Mouse (Mus musculus) T-cell, adult 2 months (primary cell): ENCODE results near the gene Slc22a17.

Experiments used
- DNase-seq: peaks from one replicate; pipeline ENCODE4 v3.0.0; 2022; ENCODE audit warnings: low spot score

Gene Slc22a17

GRCm38 (mm10) chr14:54938431-54939219 is 25.7 kb upstream of the Slc22a17 start:
- no peak for DNase-seq

DNA sequence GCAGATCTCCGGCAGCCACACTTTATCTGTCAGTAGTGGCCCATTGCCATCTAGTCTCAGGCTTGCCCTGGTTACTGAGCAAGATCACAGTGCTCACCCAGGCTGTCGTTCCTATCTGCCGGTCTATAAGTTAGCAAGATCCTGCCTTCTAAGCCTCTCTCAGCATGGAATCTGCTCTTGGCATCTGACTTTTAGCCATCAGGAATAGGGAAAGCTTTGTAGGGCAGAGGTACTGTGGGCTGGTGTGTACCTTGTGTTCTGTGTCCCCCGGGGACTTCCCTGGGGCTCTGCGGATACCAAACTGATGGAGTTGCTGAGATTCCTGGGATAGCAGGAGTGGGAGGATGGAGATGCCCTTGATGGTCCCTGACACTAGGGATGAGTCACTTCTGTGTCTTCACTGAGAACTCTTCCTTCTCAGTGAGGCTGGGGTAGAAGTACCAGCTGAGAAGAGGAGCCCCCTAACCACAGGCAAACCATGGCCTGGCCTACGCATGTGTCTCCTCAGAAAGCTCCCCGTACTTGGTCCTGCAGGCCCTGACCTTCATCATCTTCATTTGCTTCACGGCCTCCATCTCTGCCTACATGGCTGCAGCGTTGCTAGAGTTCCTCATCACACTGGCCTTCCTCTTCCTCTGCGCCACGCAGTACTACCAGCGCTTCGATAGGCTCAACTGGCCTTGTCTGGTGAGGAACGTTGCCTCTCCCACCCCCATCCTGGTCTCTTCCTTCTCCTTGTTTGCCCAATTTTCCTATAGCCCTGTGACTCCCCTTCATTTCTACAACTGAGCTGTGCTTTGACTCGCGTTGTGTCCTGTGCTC is 24.6 kb upstream of the Slc22a17 start:
- no peak for DNase-seq

- no peak for DNase-seq
Observed at GRCm38 (mm10) chr14:54936831-54937160, 23.9 kb upstream of the Slc22a17 start.

DNA sequence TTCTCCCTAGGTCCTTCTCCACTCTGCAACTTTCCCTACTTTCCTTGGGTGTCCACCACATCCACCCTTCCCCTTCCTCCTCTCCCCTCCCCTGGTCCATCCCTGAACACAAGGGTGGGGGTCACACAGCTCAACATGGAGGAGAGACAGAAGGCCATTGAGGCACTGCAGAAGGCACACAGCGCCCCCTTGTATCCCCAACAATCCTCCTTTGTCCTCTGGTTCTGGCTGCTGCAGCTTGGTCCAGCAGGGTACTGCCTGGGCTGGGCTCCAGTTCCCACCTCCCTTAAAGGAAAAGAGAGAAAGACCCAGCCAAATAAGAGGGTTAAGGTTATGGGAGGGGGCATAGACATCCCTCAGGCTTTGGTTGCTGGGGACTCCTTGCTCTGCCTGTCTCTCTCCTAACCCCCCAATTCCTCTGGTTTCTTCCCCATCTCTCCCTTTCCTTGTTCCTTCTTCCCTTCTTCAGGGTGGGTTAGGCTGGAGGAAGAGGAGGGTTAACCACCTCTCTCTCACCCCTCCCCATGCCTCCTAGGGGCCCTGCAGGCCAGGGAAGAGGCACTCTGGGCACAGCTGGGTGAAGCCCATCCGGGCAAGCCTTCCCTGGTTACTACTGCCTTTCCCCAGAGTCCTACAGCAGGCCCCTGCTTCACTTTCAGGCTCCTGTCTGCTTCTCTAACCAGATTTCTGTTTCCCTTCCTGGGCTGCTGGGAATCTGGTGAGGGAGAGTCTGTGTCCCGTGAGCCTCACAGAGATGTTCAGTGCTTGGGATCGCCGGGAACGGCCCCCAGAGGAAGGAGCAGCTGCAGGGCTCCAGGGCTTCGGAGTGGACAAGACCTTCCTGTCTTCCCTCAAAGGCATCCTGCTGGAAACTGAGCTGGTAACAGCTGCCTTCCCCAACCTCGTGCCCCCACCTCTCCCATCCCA is 23.2 kb upstream of the Slc22a17 start, which contains the start of gene Cmtm5:
Gene Cmtm5, plus strand, starts transcription at position 358 of the 927 bp plus-strand sequence.
- no peak for DNase-seq

DNA sequence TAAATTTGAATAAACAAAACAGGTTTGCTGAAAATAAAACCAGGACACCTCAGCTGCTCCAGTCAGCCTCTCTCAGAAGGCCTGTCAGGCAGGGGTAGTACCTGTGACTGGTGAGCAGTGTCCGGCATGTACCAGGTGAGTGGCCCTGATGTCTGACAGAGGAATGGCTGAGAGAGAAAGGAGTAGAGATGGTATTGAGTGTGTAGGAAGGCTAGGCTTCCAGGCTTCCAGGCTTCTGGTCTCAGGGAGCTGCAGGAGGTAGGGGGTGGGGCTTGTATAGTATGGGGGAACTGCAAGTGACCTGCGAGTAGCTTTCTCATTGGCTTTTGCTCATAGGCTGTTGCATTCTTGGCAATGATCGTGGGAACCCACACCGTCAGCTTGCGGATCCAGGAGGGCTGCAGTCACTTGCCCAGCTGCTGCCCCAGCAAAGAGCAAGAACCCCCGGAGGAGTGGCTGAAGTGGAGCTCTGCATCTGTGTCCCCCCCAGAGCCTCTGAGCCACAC is 19.8 kb upstream of the Slc22a17 start, which contains the start of gene Il25:
Gene Il25, plus strand, starts transcription at position 51 of the 506 bp plus-strand sequence.
- DNase-seq: no peak

- DNase-seq: no peak
Observed at GRCm38 (mm10) chr14:54930431-54930830, 17.5 kb upstream of the Slc22a17 start.

DNA sequence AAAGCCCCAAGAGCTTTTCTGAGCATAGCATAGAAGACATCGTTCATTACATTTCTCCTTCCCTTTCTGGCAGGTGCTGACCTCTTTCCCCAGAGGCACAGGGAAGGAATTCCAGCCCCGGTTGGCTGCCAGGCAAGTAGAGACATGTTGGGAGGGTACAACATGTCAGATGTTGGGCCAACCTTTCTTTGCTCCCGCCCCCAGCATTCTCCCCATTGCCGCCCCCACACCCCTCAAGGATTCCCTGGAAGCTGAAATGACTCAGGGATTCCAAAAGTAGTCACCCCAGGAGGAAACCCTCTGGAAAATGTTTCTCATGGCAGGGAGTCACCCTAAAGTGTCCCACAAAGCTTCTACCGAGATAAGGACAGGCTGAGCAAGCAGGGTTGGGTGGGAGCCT is 16.9 kb upstream of the Slc22a17 start:
- DNase-seq: no peak

DNA sequence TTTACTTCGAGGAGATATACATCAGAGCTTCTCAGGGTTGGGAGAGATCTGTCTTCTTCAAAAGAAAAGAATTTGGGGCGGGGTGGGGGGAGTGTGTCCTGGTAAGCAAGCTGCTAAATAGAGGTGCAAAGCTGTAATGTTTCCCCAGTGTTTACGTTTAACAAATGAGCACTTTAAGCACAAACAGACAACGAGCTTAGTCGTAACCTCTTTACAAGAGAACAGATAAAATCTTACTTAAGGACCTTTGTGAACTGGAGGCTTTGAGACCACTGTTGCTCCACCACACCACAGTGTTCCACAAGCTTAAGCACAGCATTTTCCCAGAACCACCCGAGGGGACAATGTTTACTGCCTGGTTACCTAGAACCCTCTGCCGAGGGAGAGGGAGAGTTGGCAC is 14.4 kb upstream of the Slc22a17 start:
- no peak for DNase-seq

- no peak for DNase-seq
Observed at GRCm38 (mm10) chr14:54926401-54927158, 13.6 kb upstream of the Slc22a17 start.

DNA sequence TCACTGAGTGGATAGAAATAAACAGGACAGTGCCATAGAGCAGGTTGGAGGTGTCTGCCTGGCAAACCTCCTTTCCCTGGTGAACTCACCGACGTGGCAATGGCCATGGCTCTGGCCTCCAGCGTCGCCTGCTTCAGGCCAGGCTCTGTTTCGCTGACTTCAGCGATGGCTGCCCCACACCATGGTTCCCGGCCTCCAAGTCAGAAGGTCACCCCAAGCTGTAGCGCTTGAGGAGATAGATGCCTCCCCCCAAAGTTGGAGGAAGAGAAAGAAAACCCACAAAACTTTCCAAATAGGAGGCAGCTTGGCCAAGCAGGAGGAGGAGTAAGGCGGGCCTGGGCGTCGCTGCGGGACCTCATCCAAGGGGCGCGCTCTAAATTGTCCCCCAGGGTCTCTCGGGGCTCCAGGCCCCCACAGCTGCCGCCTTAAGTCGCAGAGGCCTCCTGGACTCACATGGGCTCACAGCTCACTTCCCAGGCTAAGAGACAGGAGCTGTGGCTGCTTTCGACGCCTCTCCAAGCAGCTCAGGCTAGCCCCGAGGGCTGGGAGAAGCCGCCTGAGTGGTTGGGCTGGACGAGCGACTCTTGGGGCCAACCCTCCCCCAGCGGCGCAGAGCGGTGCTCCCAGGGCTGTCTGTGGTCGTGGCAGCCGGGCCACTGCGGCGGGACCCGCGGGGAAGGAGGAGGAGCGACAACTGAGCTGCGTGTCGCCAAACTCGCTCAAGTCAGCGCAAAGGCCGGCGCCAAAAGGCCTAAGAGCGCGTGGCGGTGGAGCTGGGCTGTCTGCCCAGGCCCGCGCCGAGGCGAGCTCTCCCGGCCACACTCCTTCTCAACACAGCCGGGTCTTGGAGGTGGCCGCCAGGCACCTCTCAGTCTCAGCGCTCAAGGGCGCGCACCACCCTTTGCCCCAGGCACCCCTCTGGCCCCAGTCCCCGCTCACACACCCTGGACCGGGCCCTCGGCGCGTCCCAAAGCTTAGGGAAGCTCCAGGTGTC is 12.7 kb upstream of the Slc22a17 start, which contains the start of gene Efs:
Gene Efs, minus strand, starts transcription at position 778 of the 994 bp plus-strand sequence.
- DNase-seq: no peak

DNA sequence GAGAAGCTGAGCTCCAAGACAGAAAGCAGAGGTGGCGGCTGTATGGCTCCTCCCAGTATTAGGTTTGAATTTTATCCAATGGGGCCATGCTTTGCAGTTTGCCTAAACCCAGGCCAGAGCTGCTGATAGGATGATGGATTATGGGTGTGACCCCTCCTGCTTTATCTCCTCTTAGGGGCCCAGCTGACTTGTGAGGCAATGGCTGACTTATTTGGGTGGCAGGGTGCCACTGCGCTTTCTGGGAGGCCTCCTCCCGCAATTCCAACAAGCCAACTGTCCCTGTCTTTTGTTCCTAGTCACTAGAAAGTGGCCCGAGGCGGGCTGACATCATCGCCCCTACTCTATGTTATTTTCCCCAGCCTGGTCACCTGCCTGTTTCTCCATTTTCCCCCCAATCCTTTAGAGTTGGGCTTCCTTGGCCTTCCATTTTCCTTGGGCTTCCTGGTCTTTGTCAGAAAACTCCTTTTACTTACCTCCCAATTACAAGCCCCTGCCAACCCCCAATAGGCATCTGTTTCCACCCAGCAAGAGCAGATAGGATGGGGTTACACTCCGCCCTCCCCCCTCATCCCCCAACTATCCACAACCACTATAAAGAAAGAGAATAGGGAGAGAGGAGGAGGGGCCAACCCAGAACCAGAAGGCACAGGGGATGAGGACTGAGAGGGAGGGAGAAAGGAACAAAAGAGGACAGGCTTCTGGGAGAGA is 11.9 kb upstream of the Slc22a17 start:
- DNase-seq: no peak

GRCm38 (mm10) chr14:54920076-54920685 is 7.2 kb upstream of the Slc22a17 start:
- no peak for DNase-seq

DNA sequence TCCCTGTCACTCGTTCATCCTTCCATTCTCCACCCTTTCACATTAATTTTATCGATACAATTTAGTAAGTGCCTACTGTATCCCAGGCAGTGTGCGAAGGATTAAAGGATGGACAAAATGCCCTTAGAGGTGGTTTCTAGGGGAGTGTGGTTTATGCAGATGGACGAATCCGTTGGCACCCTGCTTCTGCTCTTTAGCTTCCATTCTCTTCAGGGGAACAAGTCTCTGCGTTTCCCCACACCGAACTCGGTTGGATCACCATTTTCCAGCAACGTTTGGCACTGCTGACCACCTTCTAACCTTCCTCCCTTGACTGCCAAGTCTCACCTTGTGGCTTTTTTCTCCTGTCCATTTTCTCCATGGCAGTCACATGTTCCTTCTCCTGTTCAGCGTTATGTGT is 411 bp upstream of the Slc22a17 start:
- DNase-seq: no peak

GRCm38 (mm10) chr14:54912109-54912850 is 652 bp downstream of the Slc22a17 start:
- DNase-seq: no peak

GRCm38 (mm10) chr14:54908682-54909081 is 4.2 kb downstream of the Slc22a17 start:
- DNase-seq: no peak

DNA sequence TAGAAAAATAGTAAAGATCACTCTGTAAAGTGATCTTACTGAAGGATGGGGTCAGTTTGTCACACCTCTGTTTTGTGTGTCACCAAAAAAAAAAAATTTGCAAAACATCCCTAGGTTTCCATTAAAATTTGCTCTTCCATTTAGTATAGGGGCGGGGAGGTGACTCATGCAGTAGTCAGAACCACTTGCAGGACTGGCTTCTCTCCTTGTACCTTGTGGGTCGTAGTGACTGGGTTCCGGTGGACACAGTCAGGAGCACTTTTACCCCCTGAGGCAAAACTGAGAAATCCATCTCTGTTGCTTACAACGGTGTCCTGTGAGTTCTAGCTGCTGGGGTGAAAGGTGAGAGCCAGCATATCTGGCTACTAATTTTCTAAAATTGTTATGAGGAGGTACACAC is 9.3 kb downstream of the Slc22a17 start:
- no peak for DNase-seq

- DNase-seq: peak; percentile 51
Observed at GRCm38 (mm10) chr14:54900383-54900782, 12.5 kb downstream of the Slc22a17 start.

GRCm38 (mm10) chr14:54897445-54897844 is 15.5 kb downstream of the Slc22a17 start:
- DNase-seq: no peak
